Mouse (Mus musculus): ENCODE measurements around the gene Vmn1r172. TPM values are rescaled to one million over a fixed set of nuclear protein-coding genes. Genes with fewer than 3 reads are reported as not detected.

Vmn1r172 gene
- not detected in 2 replicates for polyA plus RNA-seq (2021; fragmentation: Nextera tagmentation)
- long read RNA-seq, experiment 1: 0 reads
- long read RNA-seq, experiment 2: 0 reads

GRCm38 (mm10) chr7:23658016-23658415, at the start of gene Vmn1r172:
Gene Vmn1r172, plus strand, starts transcription at chr7:23658316.

GRCm38 (mm10) chr7:23630422-23630821, 27.7 kb upstream of the Vmn1r172 start, which contains the start of gene Vmn1r171:
Gene Vmn1r171, plus strand, starts transcription at chr7:23630722.

GRCm38 (mm10) chr7:23700403-23700802, 42.3 kb downstream of the Vmn1r172 start, which contains the start of gene Vmn1r173:
Gene Vmn1r173, plus strand, starts transcription at chr7:23700703.

Other genes starting within 250 kb of the Vmn1r172 start
- gene Vmn1r167, start 151.1 kb upstream of the Vmn1r172 start, polyA plus RNA-seq (2021; fragmentation: Nextera tagmentation): not detected in 2 replicates
- not detected in 2 replicates for gene Vmn1r168, start 118.6 kb upstream of the Vmn1r172 start, polyA plus RNA-seq (2021; fragmentation: Nextera tagmentation)
- not detected in 2 replicates for gene Vmn1r169, start 82.8 kb upstream of the Vmn1r172 start, polyA plus RNA-seq (2021; fragmentation: Nextera tagmentation)
- not detected in 2 replicates for gene Vmn1r170, start 52.1 kb upstream of the Vmn1r172 start, polyA plus RNA-seq (2021; fragmentation: Nextera tagmentation)
- not detected in 2 replicates for gene Vmn1r171, start 27.6 kb upstream of the Vmn1r172 start, polyA plus RNA-seq (2021; fragmentation: Nextera tagmentation)
- not detected in 2 replicates for gene Vmn1r173, start 42.4 kb downstream of the Vmn1r172 start, polyA plus RNA-seq (2021; fragmentation: Nextera tagmentation)
- gene Vmn1r174, start 94.0 kb downstream of the Vmn1r172 start, polyA plus RNA-seq (2021; fragmentation: Nextera tagmentation): not detected in 2 replicates
- gene Vmn1r175, start 152.3 kb downstream of the Vmn1r172 start, polyA plus RNA-seq (2021; fragmentation: Nextera tagmentation): not detected in 2 replicates
- gene Vmn1r176, start 179.1 kb downstream of the Vmn1r172 start, polyA plus RNA-seq (2021; fragmentation: Nextera tagmentation): not detected in 2 replicates
- not detected in 2 replicates for gene Vmn1r177, start 208.1 kb downstream of the Vmn1r172 start, polyA plus RNA-seq (2021; fragmentation: Nextera tagmentation)
- gene Vmn1r178, start 233.7 kb downstream of the Vmn1r172 start, polyA plus RNA-seq (2021; fragmentation: Nextera tagmentation): not detected in 2 replicates